Mouse (Mus musculus): ENCODE results near the gene Cyren. TPM values are rescaled to one million over a fixed set of nuclear protein-coding genes. Genes with fewer than 3 reads are reported as not detected.

Cyren gene
- polyA plus RNA-seq, 1 experiment from 2014 or later, result 17.1 TPM

- Histone ChIP-seq H3K4me3 (no peak overlapping the region), H3K9ac (no peak overlapping the region), H3K27ac (no peak overlapping the region), H3K27me3 (no peaks in the 10 kb centered on the region), H3K36me3 (peaks cover 74% of the 10 kb centered on the region), H3K4me2 (replicated peaks) (no peak overlapping the region), H3K4me1 (no peaks in the 10 kb centered on the region), H3K9me3 (no peaks in the 10 kb centered on the region)
- ATAC-seq (ENCODE audit: insufficient number of reproducible peaks, insufficient read depth, low FRiP score, low TSS enrichment), result no peak
- WGBS, result 87% methylated on average over 7 of the region's 7 CpGs
Observed at GRCm38 (mm10) chr6:34895569-34895968, 17.7 kb upstream of the Cyren start.

GRCm38 (mm10) chr6:34889185-34889584 lies 11.3 kb upstream of the Cyren start:
- Histone ChIP-seq H3K9ac (no peak overlapping the region), H3K27ac (no peak overlapping the region), H3K9me3 (no peaks in the 10 kb centered on the region), H3K4me3 (no peak overlapping the region), H3K4me2 (replicated peaks) (no peak overlapping the region), H3K36me3 (peaks cover 59% of the 10 kb centered on the region), H3K27me3 (no peaks in the 10 kb centered on the region), H3K4me1 (peaks cover 9% of the 10 kb centered on the region; the same call in 1 of the 2 replicates)
- 57% methylated on average over 4 of the region's 4 CpGs for WGBS
- no peak for ATAC-seq (ENCODE audit: insufficient number of reproducible peaks, insufficient read depth, low FRiP score, low TSS enrichment)

GRCm38 (mm10) chr6:34887131-34887850 lies 9.4 kb upstream of the Cyren start:
- peaks cover 56% of the 10 kb centered on the region for H3K36me3 ChIP-seq
- peak overlapping the region; percentile 42; the same call in 1 of the 2 replicates for H3K27ac ChIP-seq
- 56% methylated on average over 6 of the region's 6 CpGs for WGBS
- no peaks in the 10 kb centered on the region for H3K9me3 ChIP-seq
- no peak overlapping the region for H3K9ac ChIP-seq
- no peak overlapping the region for H3K4me2 ChIP-seq (replicated peaks)
- H3K27me3 ChIP-seq, result no peaks in the 10 kb centered on the region
- ATAC-seq (ENCODE audit: insufficient number of reproducible peaks, insufficient read depth, low FRiP score, low TSS enrichment), result peak; percentile 68
- H3K4me1 ChIP-seq, result peaks cover 9% of the 10 kb centered on the region; the same call in 1 of the 2 replicates
- H3K4me3 ChIP-seq, result no peak overlapping the region

- ATAC-seq (ENCODE audit: insufficient number of reproducible peaks, insufficient read depth, low FRiP score, low TSS enrichment), result no peak
- no peak overlapping the region for H3K4me2 ChIP-seq (replicated peaks)
- no peaks in the 10 kb centered on the region for H3K27me3 ChIP-seq
- 91% methylated on average over 7 of the region's 7 CpGs for WGBS
- H3K4me3 ChIP-seq, result no peak overlapping the region
- H3K9ac ChIP-seq, result no peak overlapping the region
- no peak overlapping the region for H3K27ac ChIP-seq
- H3K36me3 ChIP-seq, result peaks cover 49% of the 10 kb centered on the region
- peaks cover 9% of the 10 kb centered on the region; the same call in 1 of the 2 replicates for H3K4me1 ChIP-seq
- H3K9me3 ChIP-seq, result no peaks in the 10 kb centered on the region
Observed at GRCm38 (mm10) chr6:34884724-34885123, 6.9 kb upstream of the Cyren start.

- H3K4me1 ChIP-seq, result peaks cover 22% of the 10 kb centered on the region
- 50% methylated on average over 6 of the region's 6 CpGs for WGBS
- no peak for ATAC-seq (ENCODE audit: insufficient number of reproducible peaks, insufficient read depth, low FRiP score, low TSS enrichment)
- H3K27ac ChIP-seq, result no peak overlapping the region
- H3K9me3 ChIP-seq, result no peaks in the 10 kb centered on the region
- H3K4me2 ChIP-seq (replicated peaks), result no peak overlapping the region
- H3K27me3 ChIP-seq, result no peaks in the 10 kb centered on the region
- H3K4me3 ChIP-seq, result no peak overlapping the region
- H3K36me3 ChIP-seq, result peaks cover 37% of the 10 kb centered on the region
- H3K9ac ChIP-seq, result no peak overlapping the region
Observed at GRCm38 (mm10) chr6:34879911-34880475, 2.1 kb upstream of the Cyren start.

- Histone ChIP-seq H3K4me3 (no peak overlapping the region), H3K27me3 (no peaks in the 10 kb centered on the region), H3K36me3 (peaks cover 37% of the 10 kb centered on the region), H3K9me3 (no peaks in the 10 kb centered on the region), H3K4me2 (replicated peaks) (no peak overlapping the region), H3K27ac (no peak overlapping the region), H3K9ac (no peak overlapping the region), H3K4me1 (peaks cover 27% of the 10 kb centered on the region)
- no peak for ATAC-seq (ENCODE audit: insufficient number of reproducible peaks, insufficient read depth, low FRiP score, low TSS enrichment)
- WGBS, result 83% methylated on average over 16 of the region's 16 CpGs
Observed at GRCm38 (mm10) chr6:34879101-34879740, 1.4 kb upstream of the Cyren start.

- WGBS, result 30% methylated on average over 2 of the region's 2 CpGs
- Histone ChIP-seq H3K9ac (peak overlapping the region; percentile 84), H3K27ac (peak overlapping the region; percentile 94), H3K4me2 (replicated peaks) (peak overlapping the region; percentile 75), H3K9me3 (no peaks in the 10 kb centered on the region), H3K36me3 (peaks cover 21% of the 10 kb centered on the region; the same call in 1 of the 2 replicates), H3K27me3 (no peaks in the 10 kb centered on the region), H3K4me1 (peaks cover 28% of the 10 kb centered on the region), H3K4me3 (peak overlapping the region; percentile 67)
- no peak for ATAC-seq (ENCODE audit: insufficient number of reproducible peaks, insufficient read depth, low FRiP score, low TSS enrichment)
Observed at GRCm38 (mm10) chr6:34876835-34877156, 1.1 kb downstream of the Cyren start.

- Histone ChIP-seq H3K4me2 (replicated peaks) (peak overlapping the region; percentile 75), H3K9ac (peak overlapping the region; percentile 84; the same call in 1 of the 2 replicates), H3K4me3 (peak overlapping the region; percentile 67; the same call in 1 of the 2 replicates), H3K27me3 (no peaks in the 10 kb centered on the region), H3K4me1 (peaks cover 28% of the 10 kb centered on the region), H3K9me3 (no peaks in the 10 kb centered on the region), H3K36me3 (peaks cover 18% of the 10 kb centered on the region; the same call in 1 of the 2 replicates), H3K27ac (peak overlapping the region; percentile 94; the same call in 1 of the 2 replicates)
- ATAC-seq (ENCODE audit: insufficient number of reproducible peaks, insufficient read depth, low FRiP score, low TSS enrichment), result no peak
- 57% methylated on average over 12 of the region's 12 CpGs for WGBS
Observed at GRCm38 (mm10) chr6:34875966-34876834, 1.7 kb downstream of the Cyren start.

- Histone ChIP-seq H3K4me3 (no peak overlapping the region), H3K27me3 (no peaks in the 10 kb centered on the region), H3K27ac (no peak overlapping the region), H3K36me3 (peaks cover 10% of the 10 kb centered on the region; the same call in 1 of the 2 replicates), H3K9me3 (no peaks in the 10 kb centered on the region), H3K4me1 (peaks cover 34% of the 10 kb centered on the region), H3K9ac (no peak overlapping the region), H3K4me2 (replicated peaks) (no peak overlapping the region)
- 81% methylated on average over 14 of the region's 15 CpGs for WGBS
- ATAC-seq (ENCODE audit: insufficient number of reproducible peaks, insufficient read depth, low FRiP score, low TSS enrichment), result no peak
Observed at GRCm38 (mm10) chr6:34875268-34875761, 2.5 kb downstream of the Cyren start.

- Histone ChIP-seq H3K27ac (peak overlapping the region; percentile 7; the same call in 1 of the 2 replicates), H3K9ac (peak overlapping the region; percentile 19; the same call in 1 of the 2 replicates), H3K36me3 (peaks cover 6% of the 10 kb centered on the region; the same call in 1 of the 2 replicates), H3K9me3 (no peaks in the 10 kb centered on the region), H3K4me1 (peaks cover 34% of the 10 kb centered on the region), H3K27me3 (no peaks in the 10 kb centered on the region), H3K4me2 (replicated peaks) (no peak overlapping the region), H3K4me3 (no peak overlapping the region)
- WGBS, result 50% methylated on average over 21 of the region's 21 CpGs
- ATAC-seq (ENCODE audit: insufficient number of reproducible peaks, insufficient read depth, low FRiP score, low TSS enrichment), result no peak
Observed at GRCm38 (mm10) chr6:34874101-34874921, 3.5 kb downstream of the Cyren start.

All from embryonic facial prominence, embryonic 12.5 days (tissue).